Mouse (Mus musculus) intestine, postnatal 0 days (tissue): ENCODE measurements around the gene Exd2. TPM values are rescaled to one million over a fixed set of nuclear protein-coding genes. Genes with fewer than 3 reads are reported as not detected.

Experiments
- ATAC-seq: fragments of 200-750 bp; cut with Nextera tagmentation; 2 replicates; pipeline ENCODE4 v1.8.0; 2017; ENCODE audit warnings: mild to moderate bottlenecking, moderate TSS enrichment, moderate library complexity
- H3K27ac ChIP-seq: fragments of 300-500 bp; sonication (generic); 2 replicates; pipeline ENCODE4 v1.5.1; 2014; ENCODE audit warnings: mild to moderate bottlenecking, low read depth, low read length, moderate library complexity
- H3K27me3 ChIP-seq: fragments of 300-500 bp; sonication (generic); replicated peaks from 2 replicates; pipeline ENCODE4 v1.6.1; 2014; ENCODE audit warnings: low read length, mixed read lengths; ENCODE audit not compliant: control insufficient read depth, insufficient read depth
- H3K36me3 ChIP-seq: fragments of 300-500 bp; sonication (generic); 2 replicates; pipeline ENCODE4 v1.6.1; 2014; ENCODE audit warnings: mild to moderate bottlenecking, moderate library complexity; ENCODE audit not compliant: control insufficient read depth, insufficient read depth
- H3K4me1 ChIP-seq: fragments of 300-500 bp; sonication (generic); replicated peaks from 2 replicates; pipeline ENCODE4 v1.6.1; 2014; ENCODE audit warnings: antibody characterized with exemption, low read length, mixed read lengths; ENCODE audit not compliant: control insufficient read depth, insufficient read depth
- H3K4me2 ChIP-seq: fragments of 300-500 bp; sonication (generic); replicated peaks from 2 replicates; pipeline ENCODE4 v1.6.1; 2014; ENCODE audit warnings: low read depth, mild to moderate bottlenecking, moderate library complexity
- H3K4me3 ChIP-seq: fragments of 300-500 bp; sonication (generic); 2 replicates; pipeline ENCODE4 v1.5.1; 2014; ENCODE audit warnings: low read depth, low read length
- H3K9ac ChIP-seq: fragments of 300-500 bp; sonication (generic); 2 replicates; pipeline ENCODE4 v1.6.1; 2014; ENCODE audit warnings: mild to moderate bottlenecking, low read depth, low read length
- H3K9me3 ChIP-seq: fragments of 300-500 bp; sonication (generic); 2 replicates; pipeline ENCODE4 v1.6.1; 2016; ENCODE audit warnings: mixed run types; ENCODE audit not compliant: control insufficient read depth
- CTCF ChIP-seq: sonication (generic); IDR thresholded peaks from 2 replicates; pipeline ENCODE4 v1.5.1; 2016; ENCODE audit warnings: low read depth, mild to moderate bottlenecking, control low read depth, antibody characterized with exemption, moderate library complexity
- WGBS: fragments of 180-500 bp; shearing (Covaris S2); extraction: QIAGEN DNeasy Blood & Tissue Kit; methylation state at CpG from one replicate; pipeline ENCODE4 v1.1.7; 2014; 5-methylcytosine and 5-hydroxymethylcytosine counted together
- polyA plus RNA-seq: library from polyadenylated mRNA; unstranded; fragments of >200 nt; fragmentation: Nextera tagmentation; extraction: Ambion mirVana; gene quantifications from 2 replicates; pipeline ENCODE4 v1.2.1, GENCODE M21; 2015

Gene Exd2
- polyA plus RNA-seq, 1 experiment from 2014 or later = 6.8 TPM

DNA sequence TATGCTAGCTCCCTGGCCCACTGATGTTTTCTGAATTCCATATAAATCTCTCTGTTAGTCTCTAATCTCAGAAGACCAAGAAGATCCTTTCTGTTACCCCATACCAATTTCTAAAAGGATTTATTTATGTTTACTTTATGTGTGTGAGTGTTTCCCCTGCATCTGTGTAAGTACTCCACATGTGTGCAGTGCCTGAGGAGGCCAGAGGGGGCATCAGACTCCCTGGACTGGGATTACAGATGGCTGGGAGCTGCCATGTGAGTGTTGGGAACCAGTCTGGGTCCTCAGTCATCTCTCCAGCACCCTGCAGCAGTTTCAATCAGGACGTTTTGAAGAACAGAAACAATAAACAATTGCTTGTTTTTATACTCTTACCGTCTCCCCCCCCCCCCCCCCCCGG is 20.5 kb downstream of the Exd2 start:
- no peaks in the 10 kb centered on the region for H3K27me3 ChIP-seq
- no peaks in the 10 kb centered on the region for H3K4me1 ChIP-seq
- WGBS = 77% methylated on average over 3 of the region's 3 CpGs
- no peak overlapping the region for H3K4me3 ChIP-seq
- H3K36me3 ChIP-seq = peaks cover 25% of the 10 kb centered on the region
- no peaks in the 10 kb centered on the region for H3K9me3 ChIP-seq
- no peak overlapping the region for H3K27ac ChIP-seq
- peak; percentile 36; the same call in 1 of the 2 replicates for TF ChIP-seq CTCF
- no peak overlapping the region for H3K9ac ChIP-seq
- no peak for ATAC-seq
- H3K4me2 ChIP-seq = no peak overlapping the region

- H3K4me1 ChIP-seq = no peaks in the 10 kb centered on the region
- H3K9ac ChIP-seq = no peak overlapping the region
- 93% methylated on average over 5 of the region's 5 CpGs for WGBS
- no peak for ATAC-seq
- no peaks in the 10 kb centered on the region for H3K27me3 ChIP-seq
- no peak overlapping the region for H3K27ac ChIP-seq
- H3K36me3 ChIP-seq = peaks cover 28% of the 10 kb centered on the region
- H3K4me3 ChIP-seq = no peak overlapping the region
- no peak overlapping the region for H3K4me2 ChIP-seq
- TF ChIP-seq CTCF = no peak
- H3K9me3 ChIP-seq = no peaks in the 10 kb centered on the region
Measured at GRCm38 (mm10) chr12:80493311-80493710, 30.4 kb downstream of the Exd2 start.

- WGBS = 44% methylated on average over 1 of the region's 1 CpGs
- no peak overlapping the region for H3K4me2 ChIP-seq
- TF ChIP-seq CTCF = no peak
- peaks cover 13% of the 10 kb centered on the region; the same call in 1 of the 2 replicates for H3K36me3 ChIP-seq
- no peak overlapping the region for H3K27ac ChIP-seq
- H3K4me3 ChIP-seq = no peak overlapping the region
- no peak for ATAC-seq
- H3K27me3 ChIP-seq = no peaks in the 10 kb centered on the region
- no peaks in the 10 kb centered on the region for H3K9me3 ChIP-seq
- no peak overlapping the region for H3K9ac ChIP-seq
- no peaks in the 10 kb centered on the region for H3K4me1 ChIP-seq
Measured at GRCm38 (mm10) chr12:80495691-80496090, 32.8 kb downstream of the Exd2 start.

- TF ChIP-seq CTCF = peak; percentile 49
- H3K27ac ChIP-seq = no peak overlapping the region
- H3K36me3 ChIP-seq = 0 out of 2 replicates have a peak, but pooled peaks cover 3% of the 10 kb centered on the region
- no peak for ATAC-seq
- WGBS = 56% methylated on average over 4 of the region's 4 CpGs
- no peak overlapping the region for H3K9ac ChIP-seq
- H3K4me1 ChIP-seq = no peaks in the 10 kb centered on the region
- H3K4me3 ChIP-seq = no peak overlapping the region
- H3K4me2 ChIP-seq = no peak overlapping the region
- H3K9me3 ChIP-seq = no peaks in the 10 kb centered on the region
- no peaks in the 10 kb centered on the region for H3K27me3 ChIP-seq
Measured at GRCm38 (mm10) chr12:80498356-80498755, 35.5 kb downstream of the Exd2 start.

GRCm38 (mm10) chr12:80500506-80500905 is 37.6 kb downstream of the Exd2 start:
- no peak overlapping the region for H3K4me2 ChIP-seq
- no peak for TF ChIP-seq CTCF
- H3K4me1 ChIP-seq = no peaks in the 10 kb centered on the region
- H3K27ac ChIP-seq = no peak overlapping the region
- no peak overlapping the region for H3K4me3 ChIP-seq
- WGBS = 42% methylated on average over 1 of the region's 1 CpGs
- no peak for ATAC-seq
- no peaks in the 10 kb centered on the region for H3K9me3 ChIP-seq
- no peaks in the 10 kb centered on the region for H3K27me3 ChIP-seq
- H3K9ac ChIP-seq = no peak overlapping the region
- 0 out of 2 replicates have a peak, but pooled peaks cover 3% of the 10 kb centered on the region for H3K36me3 ChIP-seq

GRCm38 (mm10) chr12:80504718-80505117 is 41.8 kb downstream of the Exd2 start:
- H3K4me1 ChIP-seq = no peaks in the 10 kb centered on the region
- no peak for TF ChIP-seq CTCF
- H3K4me3 ChIP-seq = no peak overlapping the region
- no peaks in the 10 kb centered on the region for H3K27me3 ChIP-seq
- no peak overlapping the region for H3K27ac ChIP-seq
- H3K36me3 ChIP-seq = 0 out of 2 replicates have a peak, but pooled peaks cover 3% of the 10 kb centered on the region
- no peaks in the 10 kb centered on the region for H3K9me3 ChIP-seq
- no peak overlapping the region for H3K4me2 ChIP-seq
- WGBS = 78% methylated on average over 5 of the region's 5 CpGs
- no peak overlapping the region for H3K9ac ChIP-seq
- no peak for ATAC-seq
